In genomic region chr17:25801029-25801428, GRCm38 (mm10) we compare ENCODE assay signal across 9 mouse cellular contexts. TPM values are rescaled to one million over a fixed set of nuclear protein-coding genes. Genes with fewer than 3 reads are reported as not detected.
A peak's percentile ranks its signal among the peaks of the same experiment; 100 is the strongest.
DNase-seq lines count a peak whose midpoint lies in the region; ATAC-seq and TF ChIP-seq lines count a peak whose summit lies in the region.
"Had no signal": no experiment of that assay in that cellular context is flagged by ENCODE, and none has a peak within 500 bp of the region (broad histone marks: within the 10 kb centered on the region; RNA-seq: fewer than 3 reads in every experiment).

No protein-coding gene starts in this region.

- H3K4me1 ChIP-seq in kidney, postnatal 0 days (replicated peaks; ENCODE audit: insufficient read depth, low read length) = 0 out of 2 replicates have a peak, but pooled peaks cover 3% of the 10 kb centered on the region
- H3K4me1 ChIP-seq in lung, postnatal 0 days (ENCODE audit: insufficient read depth, low read depth, low read length) = peaks cover 3% of the 10 kb centered on the region; the same call in 1 of the 2 replicates

- H3K9me3 ChIP-seq in kidney, postnatal 0 days (replicated peaks; ENCODE audit: low read length) = no peaks in the 10 kb centered on the region
- no peaks in the 10 kb centered on the region for H3K9me3 ChIP-seq in lung, postnatal 0 days (ENCODE audit: low read length)
- H3K9me3 ChIP-seq: limb, embryonic 15.5 days had no signal

- H3K9ac ChIP-seq in kidney, postnatal 0 days (ENCODE audit: low read depth, low read length) = no peak overlapping the region
- no peak overlapping the region for H3K9ac ChIP-seq in lung, postnatal 0 days (replicated peaks; ENCODE audit: low read depth)
- H3K9ac ChIP-seq: limb, embryonic 15.5 days had no signal

- TF ChIP-seq CTCF in brain, embryonic 14.5 days (IDR thresholded peaks at IDR 0.05; ENCODE audit: borderline replicate concordance, extremely low read depth, insufficient read depth, insufficient read length) = peak; percentile 87
- peak; percentile 90 for TF ChIP-seq CTCF in kidney, postnatal 0 days (IDR thresholded peaks at IDR 0.05; ENCODE audit: low read depth)
- TF ChIP-seq CTCF in lung, postnatal 0 days (IDR thresholded peaks at IDR 0.05) = peak; percentile 91

- H3K36me3 ChIP-seq in kidney, postnatal 0 days (ENCODE audit: insufficient read depth, low read length) = no peaks in the 10 kb centered on the region
- H3K36me3 ChIP-seq in lung, postnatal 0 days (ENCODE audit: insufficient read depth, low read length) = no peaks in the 10 kb centered on the region
- H3K36me3 ChIP-seq: limb, embryonic 15.5 days had no signal

- DNase-seq in heart, adult 11 months = peak; percentile 95
- no peak for DNase-seq in heart, postnatal 25 days (ENCODE audit: low spot score)
- peak; percentile 87 for DNase-seq in CD4-positive, CD25-positive, alpha-beta regulatory T cell, adult 2 months (ENCODE audit: low read depth, low spot score)
- DNase-seq in brain, embryonic 14.5 days (ENCODE audit: low read depth) = peak; percentile 86
- DNase-seq in fibroblast of lung, adult 2 months (ENCODE audit: low read depth) = peak; percentile 28
- peak; percentile 93 for DNase-seq in kidney, postnatal 0 days (ENCODE audit: low spot score)
- DNase-seq in lung, postnatal 0 days (ENCODE audit: low spot score) = peak; percentile 79
- peak; percentile 50 for DNase-seq in testis, postnatal 10 days (ENCODE audit: low spot score)

- intact Hi-C loops in heart, postnatal 25 days (cut with DNase I) = loop anchor here (1.0 to 10.0 kb wide), 3 partner anchors 28 to 326 kb away; partner anchors contain the start of gene Narfl

- no peak for TF ChIP-seq EP300 in lung, postnatal 0 days (IDR thresholded peaks at IDR 0.05)

- no peak; the same call in 1 of the 2 replicates for ATAC-seq in kidney, postnatal 0 days (replicated peaks; ENCODE audit: low FRiP score, low read depth)
- peak; percentile 63 for ATAC-seq in lung, postnatal 0 days

- WGBS in kidney, postnatal 0 days = 6% methylated on average over 6 of the region's 6 CpGs
- WGBS in lung, postnatal 0 days = 8% methylated on average over 6 of the region's 6 CpGs

- H3K4me3 ChIP-seq in kidney, postnatal 0 days (replicated peaks; ENCODE audit: low read depth, low read length) = no peak overlapping the region
- no peak overlapping the region for H3K4me3 ChIP-seq in lung, postnatal 0 days (ENCODE audit: low read depth, low read length)
- H3K4me3 ChIP-seq: limb, embryonic 15.5 days had no signal

- TF ChIP-seq POLR2A in brain, embryonic 14.5 days (IDR thresholded peaks at IDR 0.05; ENCODE audit: borderline replicate concordance, extremely low read depth, insufficient read depth, insufficient read length, poor library complexity, severe bottlenecking) = no peak

- no peaks in the 10 kb centered on the region for H3K27me3 ChIP-seq in kidney, postnatal 0 days (ENCODE audit: insufficient read depth, low read length)
- no peaks in the 10 kb centered on the region for H3K27me3 ChIP-seq in lung, postnatal 0 days (replicated peaks; ENCODE audit: insufficient read depth, low read length)

- H3K4me2 ChIP-seq in kidney, postnatal 0 days (ENCODE audit: low read length) = no peak overlapping the region
- H3K4me2 ChIP-seq in lung, postnatal 0 days (replicated peaks; ENCODE audit: low read depth, low read length) = no peak overlapping the region
- H3K4me2 ChIP-seq: limb, embryonic 15.5 days had no signal

- no peak overlapping the region for H3K27ac ChIP-seq in kidney, postnatal 0 days
- H3K27ac ChIP-seq in lung, postnatal 0 days (ENCODE audit: low read length) = no peak overlapping the region
- H3K27ac ChIP-seq: limb, embryonic 15.5 days had no signal

RNA-seq across cellular contexts. Expression of gene Metrn, which starts 4.1 kb away (rescaled TPM):
- total RNA-seq in heart, postnatal 25 days (2021) = 10 to 100 TPM; 74.4 to 75.1 TPM
- 107 and 109 TPM in 2 replicates for polyA plus RNA-seq in brain, embryonic 14.5 days (2012; rRNA removed)
- 45.4 and 50.9 TPM in 2 replicates for polyA plus RNA-seq in kidney, postnatal 0 days (2015; fragmentation: Nextera tagmentation; extraction: Ambion mirVana)
- 19.1 and 20.9 TPM in 2 replicates for polyA plus RNA-seq in lung, postnatal 0 days (2015; fragmentation: Nextera tagmentation; extraction: Ambion mirVana)

RNA-seq across cellular contexts. Expression of gene AC134908.4, which starts 5.6 kb away (rescaled TPM):
- total RNA-seq in heart, postnatal 25 days (2021) = under 1 TPM in 1 of 2 experiments, not detected in 1; 0.53 TPM
- polyA plus RNA-seq in brain, embryonic 14.5 days (2012; rRNA removed) = 0.12 and 0.21 TPM in 2 replicates
- 0.82 TPM in 1 of 2 replicates, not detected in the other for polyA plus RNA-seq in kidney, postnatal 0 days (2015; fragmentation: Nextera tagmentation; extraction: Ambion mirVana)
- polyA plus RNA-seq in lung, postnatal 0 days (2015; fragmentation: Nextera tagmentation; extraction: Ambion mirVana) = not detected in 2 replicates

RNA-seq across cellular contexts. Expression of gene Fbxl16, which starts 7.9 kb away (rescaled TPM):
- total RNA-seq in heart, postnatal 25 days (2021) = 1 to 10 TPM; 1.2 to 1.3 TPM
- 91.8 and 101 TPM in 2 replicates for polyA plus RNA-seq in brain, embryonic 14.5 days (2012; rRNA removed)
- polyA plus RNA-seq in kidney, postnatal 0 days (2015; fragmentation: Nextera tagmentation; extraction: Ambion mirVana) = 0.34 and 0.56 TPM in 2 replicates
- polyA plus RNA-seq in lung, postnatal 0 days (2015; fragmentation: Nextera tagmentation; extraction: Ambion mirVana) = 0.43 and 0.70 TPM in 2 replicates

RNA-seq across cellular contexts. Expression of gene Fam173a, which starts 8.3 kb away (rescaled TPM):
- total RNA-seq in heart, postnatal 25 days (2021) = 10 to 100 TPM; 35.4 to 36.0 TPM
- polyA plus RNA-seq in brain, embryonic 14.5 days (2012; rRNA removed) = 93.9 and 145 TPM in 2 replicates
- 112 and 117 TPM in 2 replicates for polyA plus RNA-seq in kidney, postnatal 0 days (2015; fragmentation: Nextera tagmentation; extraction: Ambion mirVana)
- polyA plus RNA-seq in lung, postnatal 0 days (2015; fragmentation: Nextera tagmentation; extraction: Ambion mirVana) = 112 and 116 TPM in 2 replicates

RNA-seq across cellular contexts. Expression of gene Ccdc78, which starts 14.6 kb away (rescaled TPM):
- total RNA-seq in heart, postnatal 25 days (2021) = not detected
- 0.08 and 0.11 TPM in 2 replicates for polyA plus RNA-seq in brain, embryonic 14.5 days (2012; rRNA removed)
- polyA plus RNA-seq in kidney, postnatal 0 days (2015; fragmentation: Nextera tagmentation; extraction: Ambion mirVana) = 0.13 and 0.17 TPM in 2 replicates
- polyA plus RNA-seq in lung, postnatal 0 days (2015; fragmentation: Nextera tagmentation; extraction: Ambion mirVana) = 5.8 and 7.7 TPM in 2 replicates

Comparison
In these comparisons a context has a peak if more than half of its experiments do, and no peak if none do; other contexts are left out.
1. RNA of gene Fbxl16, which starts 7.9 kb away (polyA plus RNA-seq): 91.8 to 101 TPM in brain, embryonic 14.5 days; 0.43 to 0.70 TPM in lung, postnatal 0 days and 0.34 to 0.56 TPM in kidney, postnatal 0 days; every median in the first group is over 10 times any median in the second.
2. Peak in every context shown above with its lines, with median percentiles within 50 percentile points of each other: CTCF ChIP-seq.